Mouse (Mus musculus) midbrain, embryonic 10.5 days (tissue): ENCODE data around the gene Olfr876. TPM values are rescaled to one million over a fixed set of nuclear protein-coding genes. Genes with fewer than 3 reads are reported as not detected.

Experiments
- DNase-seq: peaks from one replicate; pipeline ENCODE4 v3.0.0-alpha.2; 2017; ENCODE audit warnings: low spot score
- H3K27ac ChIP-seq: fragments of 300-500 bp; sonication (generic); replicated peaks from 2 replicates; pipeline ENCODE4 v1.5.1; 2016; ENCODE audit warnings: mild to moderate bottlenecking
- H3K27me3 ChIP-seq: fragments of 300-500 bp; sonication (generic); 2 replicates; pipeline ENCODE4 v1.6.1; 2016; ENCODE audit warnings: low read depth, mild to moderate bottlenecking; ENCODE audit not compliant: poor library complexity, severe bottlenecking
- H3K36me3 ChIP-seq: fragments of 300-500 bp; sonication (generic); 2 replicates; pipeline ENCODE4 v1.6.1; 2016; ENCODE audit warnings: mild to moderate bottlenecking, moderate library complexity
- H3K4me1 ChIP-seq: fragments of 300-500 bp; sonication (generic); 2 replicates; pipeline ENCODE4 v1.6.1; 2016
- H3K4me3 ChIP-seq: fragments of 300-500 bp; sonication (generic); 2 replicates; pipeline ENCODE4 v1.5.1; 2016; ENCODE audit warnings: mild to moderate bottlenecking, moderate library complexity
- H3K9me3 ChIP-seq: fragments of 300-500 bp; sonication (generic); replicated peaks from 2 replicates; pipeline ENCODE4 v1.6.1; 2016; ENCODE audit warnings: mild to moderate bottlenecking
- WGBS: fragments of 180-500 bp; shearing (Covaris S2); methylation state at CpG from one replicate; pipeline ENCODE4 v1.1.7; 2016; 5-methylcytosine and 5-hydroxymethylcytosine counted together
- polyA plus RNA-seq: library from polyadenylated mRNA; unstranded; fragments of >200 nt; fragmentation: Nextera tagmentation; extraction: Ambion mirVana; gene quantifications from 2 replicates; pipeline ENCODE4 v1.2.1, GENCODE M21; 2016

Gene Olfr876
- polyA plus RNA-seq, 1 experiment from 2014 or later: not detected

- no peak overlapping the region for H3K4me3 ChIP-seq
- DNase-seq: no peak
Observed at GRCm38 (mm10) chr9:37829881-37830280, 27.1 kb downstream of the Olfr876 start.

DNA sequence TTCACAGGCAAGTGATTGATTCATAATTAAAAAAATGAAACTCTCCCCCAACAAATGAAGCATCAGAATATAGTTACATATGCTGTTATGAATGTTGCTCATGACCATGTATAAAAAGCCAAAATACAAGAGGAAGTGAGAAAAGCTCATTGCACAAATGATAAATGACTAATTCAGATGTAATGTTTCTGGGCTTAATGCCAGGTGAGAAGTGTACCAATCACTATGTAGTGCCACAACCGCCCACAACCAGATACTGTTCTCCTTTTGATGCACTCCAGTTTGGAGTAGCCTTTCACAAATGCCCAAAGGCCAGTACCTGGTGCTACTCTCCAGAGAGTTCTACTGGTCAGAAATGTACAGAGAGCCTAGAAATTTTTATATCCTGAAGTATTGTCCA lies 30.5 kb downstream of the Olfr876 start:
- no peak for DNase-seq
- no peak overlapping the region for H3K4me3 ChIP-seq
- H3K27me3 ChIP-seq: no peaks in the 10 kb centered on the region
- H3K4me1 ChIP-seq: no peaks in the 10 kb centered on the region
- no peaks in the 10 kb centered on the region for H3K9me3 ChIP-seq
- no peak overlapping the region for H3K27ac ChIP-seq
- H3K36me3 ChIP-seq: no peaks in the 10 kb centered on the region
- 87% methylated on average over 1 of the region's 1 CpGs for WGBS

More at GRCm38 (mm10) chr9:37829881-37830280, 27.1 kb downstream of the Olfr876 start:
- Histone ChIP-seq H3K36me3 (no peaks in the 10 kb centered on the region), H3K9me3 (no peaks in the 10 kb centered on the region), H3K27me3 (no peaks in the 10 kb centered on the region), H3K4me1 (no peaks in the 10 kb centered on the region), H3K27ac (no peak overlapping the region)

GRCm38 (mm10) chr9:37849267-37849666 lies 46.4 kb downstream of the Olfr876 start:
- Histone ChIP-seq H3K27me3 (no peaks in the 10 kb centered on the region), H3K4me3 (no peak overlapping the region), H3K4me1 (no peaks in the 10 kb centered on the region), H3K9me3 (no peaks in the 10 kb centered on the region), H3K27ac (no peak overlapping the region), H3K36me3 (no peaks in the 10 kb centered on the region)
- DNase-seq: no peak
- WGBS: 85% methylated on average over 2 of the region's 2 CpGs

GRCm38 (mm10) chr9:37853969-37854368 lies 51.1 kb downstream of the Olfr876 start, which contains the start of gene Olfr877:
Olfr877 (plus strand) TSS chr9:37854269.
- Histone ChIP-seq H3K27ac (no peak within 1 kb of the TSS), H3K36me3 (no peaks in the 10 kb centered on the region), H3K4me3 (no peak within 1 kb of the TSS), H3K9me3 (no peaks in the 10 kb centered on the region), H3K4me1 (no peaks in the 10 kb centered on the region), H3K27me3 (no peaks in the 10 kb centered on the region)
- DNase-seq: no peak
- WGBS: 77% methylated on average over 4 of the region's 4 CpGs

Other genes starting within 250 kb of the Olfr876 start
- 6.5 and 7.0 TPM in 2 replicates for gene Siae, start 247.3 kb upstream of the Olfr876 start, polyA plus RNA-seq
- gene Spa17, start 189.3 kb upstream of the Olfr876 start, polyA plus RNA-seq: 13.5 and 13.9 TPM in 2 replicates
- gene Tbrg1, start 145.7 kb upstream of the Olfr876 start, polyA plus RNA-seq: 133 and 142 TPM in 2 replicates
- 0.17 and 0.22 TPM in 2 replicates for gene Panx3, start 133.8 kb upstream of the Olfr876 start, polyA plus RNA-seq
- not detected in 2 replicates for gene Olfr160, start 86.8 kb upstream of the Olfr876 start, polyA plus RNA-seq
- not detected in 2 replicates for gene Olfr874, start 57.9 kb upstream of the Olfr876 start, polyA plus RNA-seq
- not detected in 2 replicates for gene Olfr875, start 31.2 kb upstream of the Olfr876 start, polyA plus RNA-seq
- gene Olfr877, start 51.2 kb downstream of the Olfr876 start, polyA plus RNA-seq: not detected in 2 replicates
- not detected in 2 replicates for gene Olfr145, start 93.7 kb downstream of the Olfr876 start, polyA plus RNA-seq
- gene Olfr878, start 114.8 kb downstream of the Olfr876 start, polyA plus RNA-seq: not detected in 2 replicates
- not detected in 2 replicates for gene Olfr881, start 188.8 kb downstream of the Olfr876 start, polyA plus RNA-seq
- gene Olfr883, start 222.8 kb downstream of the Olfr876 start, polyA plus RNA-seq: not detected in 2 replicates
- not detected in 2 replicates for gene Olfr884, start 243.5 kb downstream of the Olfr876 start, polyA plus RNA-seq